Mouse (Mus musculus): ENCODE data around the gene Pdcd6ip. TPM values are rescaled to one million over a fixed set of nuclear protein-coding genes. Genes with fewer than 3 reads are reported as not detected.

The Pdcd6ip gene
- 413 TPM for polyA plus RNA-seq (2014; fragmentation: Illumina TruSeq; extraction: RNeasy Lipid Tissue Mini Kit (QIAGEN cat#74804); ENCODE audit: low read depth, low replicate concordance)

DNA sequence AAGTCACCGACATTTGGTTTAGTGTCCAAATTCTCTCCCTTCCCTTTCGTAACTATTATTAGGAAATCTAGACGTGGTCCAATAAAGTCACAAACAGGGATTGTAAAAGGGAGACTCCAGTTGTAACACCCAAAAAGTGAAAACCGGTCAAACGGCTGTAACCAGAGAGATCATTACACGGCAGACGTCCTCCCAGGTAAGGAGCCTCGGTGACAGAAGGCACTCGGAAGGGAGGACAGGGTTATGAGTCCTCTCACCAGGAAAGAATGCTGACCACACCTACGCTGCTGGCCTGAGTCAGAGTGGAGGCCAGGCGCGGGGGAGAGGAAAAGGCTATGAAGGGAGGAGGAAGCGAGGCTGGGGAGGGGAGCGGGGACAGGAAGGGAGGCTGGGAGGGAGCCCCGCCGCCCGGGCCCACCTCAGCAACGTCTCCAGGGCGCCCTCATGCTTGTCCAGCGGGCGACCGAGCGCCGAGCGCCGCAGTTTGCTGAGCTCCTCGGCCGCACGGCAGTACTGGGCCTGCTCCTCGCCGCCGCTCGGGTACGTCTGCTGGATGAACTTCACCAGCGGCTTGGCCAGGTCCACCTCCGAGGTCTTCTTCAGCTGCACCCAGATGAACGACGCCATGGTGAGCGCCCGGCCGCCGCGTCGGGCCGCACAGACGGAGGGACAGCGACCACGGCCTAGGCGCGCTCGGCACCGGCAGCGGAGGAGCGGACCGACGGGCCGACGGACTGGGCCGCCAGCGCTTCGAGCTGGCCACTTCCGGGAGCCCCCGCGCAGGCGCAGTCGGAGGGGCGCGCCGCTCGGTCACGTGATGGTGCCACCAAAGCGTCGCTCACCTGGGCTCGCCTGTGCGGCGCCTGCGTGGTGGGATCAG is at the start of gene Pdcd6ip:
Gene Pdcd6ip, minus strand, starts transcription at position 779 of the 880 bp plus-strand sequence.

DNA sequence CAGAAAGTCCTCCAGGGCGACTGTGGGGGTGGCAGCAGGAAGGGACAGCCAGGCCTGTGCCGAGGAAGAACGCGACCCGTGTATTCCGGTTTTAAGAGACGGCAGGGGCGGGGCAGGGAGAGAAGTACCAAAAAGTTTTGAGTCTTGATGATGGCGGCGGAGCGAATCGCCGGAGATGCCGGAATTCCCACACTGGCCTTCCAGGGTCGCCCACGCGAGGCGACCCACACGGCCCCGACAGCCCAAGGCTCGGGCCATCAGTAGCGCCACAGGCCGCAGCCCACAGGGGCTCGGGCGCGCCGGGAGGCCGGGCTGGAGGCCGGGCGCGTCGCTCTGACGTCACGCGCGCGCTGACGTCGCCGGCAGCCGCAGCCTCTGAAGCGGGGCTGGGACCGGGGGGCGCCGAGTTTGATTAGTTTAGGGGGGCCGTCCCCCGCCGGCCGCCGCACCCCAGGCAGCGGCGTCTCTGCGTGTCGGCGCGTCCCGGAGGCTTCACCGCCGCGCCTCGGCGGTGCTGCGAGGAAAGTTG is 33.1 kb upstream of the Pdcd6ip start, which contains the start of gene Clasp2:
Gene Clasp2, plus strand, starts transcription at position 366 of the 529 bp plus-strand sequence.

Other genes with a start within 250 kb of the Pdcd6ip start
- 28.5 TPM for gene Clasp2, start 33.2 kb upstream of the Pdcd6ip start, polyA plus RNA-seq (2014; fragmentation: Illumina TruSeq; extraction: RNeasy Lipid Tissue Mini Kit (QIAGEN cat#74804); ENCODE audit: low read depth, low replicate concordance)
- gene Ubp1, start 222.7 kb upstream of the Pdcd6ip start, polyA plus RNA-seq (2014; fragmentation: Illumina TruSeq; extraction: RNeasy Lipid Tissue Mini Kit (QIAGEN cat#74804); ENCODE audit: low read depth, low replicate concordance), result 94.8 TPM

Measured in sigmoid colon, adult 10 weeks (tissue).